Mouse (Mus musculus) bone marrow, adult 2 months (tissue): ENCODE data around the gene 1700021F07Rik.

Source experiments
- CTCF ChIP-seq: fragments of 200-500 bp; IDR thresholded peaks from 2 replicates; pipeline ENCODE4 v1.5.1; 2011; ENCODE audit warnings: low read length, control low read depth; ENCODE audit not compliant: control insufficient read depth, insufficient read depth
- POLR2A ChIP-seq: fragments of 200-500 bp; IDR thresholded peaks from 2 replicates; pipeline ENCODE4 v1.6.1; 2011; ENCODE audit warnings: low read depth, mild to moderate bottlenecking, control low read depth, low read length, borderline replicate concordance; ENCODE audit not compliant: control insufficient read depth

GRCm38 (mm10) chr2:173522376-173522775, at the start of gene 1700021F07Rik:
- TF ChIP-seq POLR2A (no peak), CTCF (no peak)
